Mouse (Mus musculus) heart, postnatal 10 days (tissue): ENCODE results near the gene Lbhd1. TPM values are rescaled to one million over a fixed set of nuclear protein-coding genes. Genes with fewer than 3 reads are reported as not detected.
"Not testable (repeated sequence)": the region's sequence is repeated elsewhere in the genome, so short reads cannot be mapped to it uniquely, and the experiment has no call there.

ENCODE experiments used
- DNase-seq, 2 experiments: peaks; one replicate each; pipeline ENCODE4 v3.0.0; 2021
- intact Hi-C: fragments of 180-260 bp; cut with DNase I; formaldehyde crosslinking; loops from one replicate; pipeline ENCODE4 v1.15.1; 2025
- total RNA-seq, 2 experiments: library from RNA; stranded (reverse); gene quantifications; 2 replicates each; pipeline ENCODE4 v1.2.3; 2021

Gene Lbhd1
- total RNA-seq, 2 experiments from 2014 or later = 2.0 to 9.8 TPM

DNA sequence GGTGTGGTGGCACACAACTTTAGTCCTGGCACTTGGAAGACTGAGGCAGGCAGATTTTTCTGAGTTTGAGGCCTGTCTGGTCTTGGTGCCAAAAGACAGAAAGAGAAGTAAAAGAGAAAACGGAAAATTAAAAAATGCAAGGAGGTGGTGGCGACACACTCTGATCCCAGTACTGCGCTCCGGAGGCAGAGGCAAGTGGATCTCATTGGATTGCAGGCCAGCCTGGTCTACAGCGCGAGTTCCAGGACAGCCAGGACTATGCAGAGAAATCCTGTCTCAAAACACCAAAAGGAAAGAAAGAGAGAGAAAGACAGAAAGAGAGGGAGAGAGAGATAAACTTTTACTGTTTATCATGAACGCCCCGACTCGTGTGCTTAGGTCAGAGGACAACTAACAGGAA is 12.7 kb upstream of the Lbhd1 start:
- intact Hi-C loops = no loop called here
- DNase-seq = no peak

DNA sequence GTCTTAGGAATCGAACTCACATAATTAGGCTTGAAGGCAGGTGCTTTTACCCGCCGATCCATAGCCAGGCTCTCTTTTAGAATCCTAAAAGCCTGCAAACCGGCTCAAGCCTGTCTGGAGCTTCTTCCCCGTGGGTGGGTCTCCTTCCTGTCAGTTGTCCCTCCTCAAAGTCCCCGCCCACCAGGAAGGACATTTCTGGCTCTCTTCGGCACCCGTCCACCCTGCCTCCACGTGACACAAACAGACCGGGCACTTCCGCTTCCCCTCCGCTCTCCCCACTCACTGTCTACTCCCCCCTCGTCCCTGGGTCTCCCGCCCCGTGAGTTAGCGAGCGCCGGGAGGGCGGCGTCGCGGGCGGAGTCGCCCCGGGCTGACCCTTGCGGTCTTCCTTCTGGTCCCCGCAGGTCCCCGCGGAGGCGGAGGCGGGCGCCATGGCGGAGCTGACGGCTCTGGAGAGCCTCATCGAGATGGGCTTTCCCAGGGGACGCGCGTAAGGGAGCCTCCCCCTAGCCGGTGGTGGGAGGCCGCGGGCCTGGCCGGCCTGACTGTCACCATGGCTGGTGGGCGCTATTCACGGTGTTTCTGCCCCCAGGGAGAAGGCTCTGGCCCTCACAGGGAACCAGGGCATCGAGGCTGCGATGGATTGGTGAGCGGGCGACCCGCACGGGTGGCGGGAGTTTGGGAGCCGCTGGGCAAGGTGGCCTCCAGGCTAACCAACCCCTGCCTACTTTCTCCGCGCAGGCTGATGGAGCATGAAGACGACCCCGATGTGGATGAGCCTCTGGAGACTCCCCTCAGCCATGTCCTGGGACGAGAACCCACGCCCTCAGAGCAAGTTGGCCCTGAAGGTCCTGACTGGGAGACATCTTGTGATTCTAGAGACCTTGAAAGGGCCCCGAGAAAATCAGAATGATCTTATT is 12.0 kb upstream of the Lbhd1 start, which contains the start of gene Ubxn1:
TSS of gene Ubxn1 (plus strand) at position 230 of the 920 bp plus-strand sequence.
- intact Hi-C loops = no loop called here
- peak; percentile 99 for DNase-seq

DNA sequence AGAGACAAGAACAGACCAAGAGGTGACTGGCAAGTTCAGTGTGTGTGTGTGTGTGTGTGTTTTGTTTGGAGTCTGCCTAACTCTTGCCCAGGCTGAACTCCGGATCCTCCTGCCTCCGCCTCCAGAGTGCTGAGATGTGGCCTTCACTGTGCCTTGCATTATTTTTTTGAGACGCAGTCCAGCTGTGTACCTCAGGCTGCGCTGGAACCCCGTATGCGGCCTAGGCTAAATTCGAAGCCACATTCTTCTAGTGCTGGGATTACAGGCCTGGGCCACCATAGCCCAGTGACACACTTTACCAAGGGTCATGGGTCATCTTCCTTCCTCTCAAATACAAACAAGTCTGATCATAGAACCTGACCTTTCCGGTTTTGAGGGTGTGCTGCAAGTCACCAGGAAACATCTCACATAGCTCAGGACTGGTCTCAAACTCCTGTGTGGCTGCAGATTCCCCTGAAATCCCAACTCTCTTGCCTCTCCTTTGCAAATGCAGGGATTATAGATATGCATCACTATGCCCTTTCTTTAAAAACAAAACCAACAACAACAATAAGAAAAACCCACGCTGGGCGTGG is 11.2 kb upstream of the Lbhd1 start:
- intact Hi-C loops = no loop called here
- DNase-seq = no peak

DNA sequence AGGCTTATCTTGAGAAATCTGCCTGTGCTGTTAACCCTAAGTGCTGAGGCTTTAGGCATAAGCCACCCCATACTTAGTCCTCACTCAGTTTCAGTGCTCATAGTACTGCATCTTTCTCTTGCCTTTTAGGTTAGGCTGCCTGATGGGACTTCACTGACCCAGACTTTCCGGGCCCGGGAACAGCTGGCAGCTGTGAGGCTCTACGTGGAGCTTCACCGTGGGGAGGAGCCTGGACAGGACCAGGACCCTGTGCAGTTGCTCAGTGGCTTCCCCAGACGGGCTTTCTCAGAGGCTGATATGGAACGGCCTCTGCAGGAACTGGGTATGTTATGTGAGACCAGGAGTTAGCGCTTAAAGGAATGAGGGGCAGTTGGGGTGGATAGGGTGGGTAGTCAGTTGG is 8.5 kb upstream of the Lbhd1 start:
- intact Hi-C loops = no loop called here

DNA sequence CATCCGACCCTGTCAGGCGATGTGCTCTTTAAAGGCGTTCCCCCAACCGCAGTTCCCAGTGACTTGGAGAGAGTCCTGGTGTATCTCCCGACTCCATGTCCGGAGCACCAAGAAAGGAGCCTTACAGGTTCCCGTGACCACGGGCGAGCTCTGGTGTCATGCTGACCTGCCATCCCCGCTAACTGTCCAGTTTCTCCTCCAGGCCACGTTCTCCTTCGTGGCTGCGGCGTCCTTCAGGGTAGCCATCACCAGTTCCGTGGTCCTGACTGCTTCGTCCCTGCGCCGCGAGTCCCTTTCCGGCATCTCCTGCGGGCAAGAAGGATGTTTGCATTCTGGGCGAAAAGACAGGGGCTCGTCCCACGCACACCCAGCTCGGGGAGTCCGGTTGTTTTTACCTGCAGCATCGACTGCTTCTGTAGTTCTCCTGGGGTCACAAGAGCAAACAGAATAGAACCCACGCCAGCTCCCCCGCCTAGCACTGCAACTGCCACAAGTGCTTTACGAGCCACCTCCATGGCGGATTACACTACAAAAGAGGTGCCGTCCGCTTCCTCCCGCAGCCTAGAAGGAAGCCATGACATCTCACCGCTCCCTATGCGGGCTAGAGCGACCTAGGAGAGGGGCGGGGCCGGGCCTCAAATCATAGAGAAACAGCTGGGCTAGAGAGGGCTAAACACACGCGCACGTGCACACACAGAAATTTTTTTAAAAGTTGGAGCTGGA is 3.1 kb upstream of the Lbhd1 start, which contains the start of gene Uqcc3:
TSS of gene Uqcc3 (minus strand) at position 613 of the 723 bp plus-strand sequence.
- intact Hi-C loops = no loop called here

More for the DNA sequence above, 8.5 kb upstream of the Lbhd1 start:
- DNase-seq = no peak

DNA sequence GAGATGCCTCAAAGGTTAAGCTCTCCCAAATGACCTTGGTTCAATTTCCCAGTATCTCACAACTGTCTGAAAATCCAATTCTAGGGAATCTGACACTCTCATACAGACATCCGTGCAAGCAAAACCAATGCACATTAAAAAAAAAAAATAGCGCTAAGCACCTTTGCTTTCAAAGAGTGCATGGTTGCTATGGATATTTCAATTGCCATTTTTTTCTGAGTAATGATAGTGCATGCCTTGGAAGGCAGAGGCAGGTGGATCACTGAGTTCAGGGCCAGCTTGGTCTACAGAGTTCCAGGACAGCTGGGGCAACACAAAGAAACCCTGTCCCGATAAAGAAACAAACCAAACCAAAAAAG is 2.5 kb upstream of the Lbhd1 start:
- intact Hi-C loops = no loop called here
- DNase-seq = no peak

More for the DNA sequence above, 3.1 kb upstream of the Lbhd1 start, which contains the start of gene Uqcc3:
- peak; percentile 92 to 94 for DNase-seq

DNA sequence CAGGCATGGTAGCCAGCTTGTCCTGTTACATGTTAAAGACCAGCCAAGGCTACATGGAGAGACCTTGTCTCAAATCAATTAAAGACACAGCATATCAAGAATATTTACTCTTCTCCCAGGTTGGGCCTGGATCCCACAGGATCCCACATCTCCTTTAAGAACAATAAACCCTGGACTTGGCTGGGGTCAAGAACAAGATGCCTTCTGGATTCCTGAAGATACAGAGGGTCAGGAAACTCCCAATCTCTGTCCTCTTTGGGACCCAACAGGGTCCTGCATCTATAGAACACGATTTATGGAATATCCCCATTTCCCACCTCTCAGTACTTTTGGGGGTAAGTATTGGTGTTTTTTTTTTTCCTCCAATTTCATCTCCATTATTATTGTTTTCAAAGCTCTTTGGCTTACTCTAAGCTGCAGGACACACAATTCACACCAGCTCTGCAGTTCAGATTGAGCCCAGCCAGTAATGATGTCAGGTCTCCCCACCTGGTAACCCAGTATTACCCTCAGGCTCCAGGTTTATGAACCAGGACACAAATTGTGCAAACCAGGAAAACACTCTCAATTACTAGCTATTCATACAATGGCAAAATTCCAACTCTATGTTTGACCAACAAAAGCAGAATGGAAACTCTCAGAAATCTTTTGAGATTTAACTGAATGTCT is 3.5 kb downstream of the Lbhd1 start:
- intact Hi-C loops = no loop called here
- DNase-seq = no peak

DNA sequence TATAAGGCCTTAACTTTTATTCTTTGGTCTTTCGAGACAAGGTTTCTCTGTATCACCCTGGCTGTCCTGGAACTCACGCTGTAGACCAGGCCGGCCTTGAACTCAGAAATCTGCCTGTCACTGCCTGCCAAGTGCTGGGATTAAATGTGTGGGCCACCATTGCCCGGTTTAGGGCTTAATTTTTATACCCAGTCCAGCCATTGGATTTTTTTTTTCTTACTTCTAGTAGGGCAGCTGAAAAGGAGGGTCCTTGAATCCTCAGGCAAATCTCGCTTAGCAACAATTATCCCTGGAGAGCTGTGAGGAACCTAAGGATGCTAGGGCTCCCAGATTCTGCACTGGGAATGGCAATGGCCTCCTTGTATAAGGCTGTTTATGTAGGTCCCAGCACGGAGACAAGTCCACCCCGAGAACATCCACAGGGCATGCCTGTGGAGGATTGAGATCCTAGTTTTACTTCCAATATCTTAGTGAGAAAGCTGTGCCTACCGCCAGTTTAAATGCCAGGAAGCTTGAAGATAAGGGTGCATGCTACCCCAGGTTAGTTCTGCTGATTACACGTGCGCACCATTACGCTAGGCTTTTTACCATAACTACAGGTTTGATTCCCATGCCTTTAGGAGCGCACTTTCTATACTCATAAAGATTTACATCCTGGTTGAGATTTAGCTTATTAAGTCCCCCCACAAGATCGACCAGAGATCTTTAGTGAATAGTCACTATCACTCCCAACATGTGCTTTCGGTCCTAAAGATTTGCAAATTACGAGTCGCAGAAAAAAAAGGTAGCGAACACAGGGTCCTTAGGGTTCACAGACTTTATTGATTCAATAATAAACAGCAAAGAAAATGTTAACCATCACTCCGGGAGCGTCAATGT is 4.3 kb downstream of the Lbhd1 start:
- intact Hi-C loops = no loop called here
- no peak for DNase-seq

DNA sequence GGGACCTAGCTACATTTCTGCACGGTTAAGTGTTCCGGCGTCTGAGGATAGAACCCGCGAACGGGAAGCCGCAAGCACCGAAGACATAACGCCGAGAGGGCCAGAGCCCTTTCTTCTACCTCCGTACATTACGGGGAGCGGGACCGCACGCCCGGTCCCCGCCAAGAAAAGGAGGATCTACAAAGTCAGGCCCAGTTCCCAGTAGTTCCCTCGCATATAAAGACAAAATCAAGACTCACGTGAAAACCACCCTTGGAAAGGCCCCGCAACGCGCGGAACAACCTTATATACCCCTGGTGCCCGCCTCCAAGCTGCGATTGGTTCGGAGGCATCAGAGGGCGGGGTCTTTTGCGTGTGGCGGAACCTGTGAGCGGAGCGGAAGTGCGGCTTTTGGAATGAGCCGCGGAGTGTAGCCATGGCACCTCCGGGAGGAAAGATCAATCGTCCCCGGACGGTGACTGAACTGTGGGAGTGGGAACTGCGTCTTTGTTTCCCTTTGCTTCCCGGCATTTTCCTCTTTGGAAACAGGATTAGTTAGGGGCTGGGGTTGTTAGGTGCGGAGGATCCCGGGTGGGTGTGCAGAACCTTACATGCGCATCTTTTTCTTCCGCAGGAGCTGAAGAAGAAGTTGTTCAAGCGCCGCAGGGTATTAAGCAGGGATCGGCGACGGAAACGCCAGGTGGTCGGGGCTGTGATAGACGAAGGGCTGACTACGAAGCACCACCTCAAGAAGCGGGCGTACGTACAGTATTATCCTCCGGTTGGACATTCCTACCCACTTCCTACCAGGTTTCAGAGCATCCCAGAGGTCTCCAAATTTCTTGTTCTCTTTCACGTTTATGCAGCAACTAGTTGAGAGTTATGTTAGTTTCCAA is 5.2 kb downstream of the Lbhd1 start, which contains the start of the genes 1810009A15Rik and Gm49416:
TSS of gene 1810009A15Rik (plus strand) at position 343 of the 875 bp plus-strand sequence.
TSS of gene Gm49416 (plus strand) at position 416 of the 875 bp plus-strand sequence.
- DNase-seq = peak; percentile 96 to 97
- intact Hi-C loops = no loop called here

DNA sequence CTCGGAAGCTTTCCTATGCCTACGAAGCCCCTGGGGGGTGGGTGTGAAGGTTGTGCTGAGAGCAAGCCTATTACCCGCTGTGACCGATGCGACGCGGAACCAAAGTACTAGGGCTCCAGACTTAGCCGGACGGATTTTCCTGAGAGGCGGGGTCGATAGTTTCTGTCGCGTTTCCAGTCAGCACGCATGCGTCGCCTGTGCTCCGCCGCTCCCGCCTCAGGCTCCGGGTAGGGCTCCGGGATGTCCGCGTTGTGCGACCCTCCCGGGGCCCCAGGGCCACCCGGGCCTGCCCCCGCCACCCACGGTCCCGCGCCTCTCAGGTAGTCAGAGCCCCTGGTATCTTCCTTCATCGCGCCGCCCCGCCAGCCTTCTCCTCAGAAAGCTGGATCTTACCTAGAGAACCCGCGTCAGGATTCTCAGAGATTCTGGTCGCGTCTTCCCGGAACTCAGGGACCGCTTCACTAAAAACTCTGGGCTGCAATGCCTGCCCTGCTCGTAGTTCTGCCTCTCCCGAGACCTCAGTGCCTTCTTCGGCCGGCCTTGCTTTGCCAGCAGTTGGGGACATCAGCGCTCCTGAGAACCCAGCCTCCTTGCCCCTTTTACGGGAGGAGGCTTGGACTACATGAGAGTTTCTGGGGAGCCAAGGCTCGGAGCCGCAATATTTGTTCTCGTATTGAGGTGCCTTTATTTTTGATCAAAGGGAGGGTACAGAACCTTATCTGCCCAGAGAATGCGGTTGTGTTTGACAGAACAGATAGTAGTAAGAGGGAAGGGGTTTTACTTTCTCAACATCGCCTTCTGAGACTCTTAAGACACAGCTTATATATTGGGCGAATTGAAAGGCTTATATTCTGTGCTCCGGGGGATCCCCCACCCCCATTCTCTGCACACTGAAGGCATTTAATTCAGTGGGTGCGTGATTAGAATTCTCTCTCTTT is 9.6 kb downstream of the Lbhd1 start, which contains the start of gene Ints5:
TSS of gene Ints5 (plus strand) at position 177 of the 938 bp plus-strand sequence.
- intact Hi-C loops = no loop called here
- peak; percentile 91 to 92 for DNase-seq

DNA sequence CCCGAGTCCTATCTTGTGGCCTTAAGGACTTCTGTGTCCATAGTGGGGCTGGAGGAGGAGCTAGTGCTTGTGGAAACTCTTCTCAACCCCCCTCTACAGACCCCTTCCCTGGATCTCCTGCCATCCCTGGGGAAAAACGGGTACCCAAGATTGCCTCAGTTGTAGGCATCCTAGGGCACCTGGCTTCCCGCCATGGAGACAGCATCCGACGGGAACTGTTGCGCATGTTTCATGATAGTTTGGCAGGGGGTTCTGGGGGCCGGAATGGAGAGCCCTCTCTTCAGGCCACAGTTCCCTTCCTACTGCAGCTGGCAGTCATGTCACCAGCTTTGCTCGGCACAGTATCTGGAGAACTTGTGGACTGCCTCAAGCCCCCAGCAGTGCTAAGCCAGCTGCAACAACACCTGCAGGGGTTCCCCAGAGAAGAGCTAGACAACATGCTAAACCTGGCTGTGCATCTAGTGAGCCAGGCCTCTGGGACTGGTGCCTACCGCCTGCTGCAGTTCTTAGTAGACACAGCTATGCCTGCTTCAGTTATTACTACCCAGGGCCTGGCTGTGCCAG is 11.9 kb downstream of the Lbhd1 start:
- intact Hi-C loops = no loop called here
- DNase-seq = no peak

DNA sequence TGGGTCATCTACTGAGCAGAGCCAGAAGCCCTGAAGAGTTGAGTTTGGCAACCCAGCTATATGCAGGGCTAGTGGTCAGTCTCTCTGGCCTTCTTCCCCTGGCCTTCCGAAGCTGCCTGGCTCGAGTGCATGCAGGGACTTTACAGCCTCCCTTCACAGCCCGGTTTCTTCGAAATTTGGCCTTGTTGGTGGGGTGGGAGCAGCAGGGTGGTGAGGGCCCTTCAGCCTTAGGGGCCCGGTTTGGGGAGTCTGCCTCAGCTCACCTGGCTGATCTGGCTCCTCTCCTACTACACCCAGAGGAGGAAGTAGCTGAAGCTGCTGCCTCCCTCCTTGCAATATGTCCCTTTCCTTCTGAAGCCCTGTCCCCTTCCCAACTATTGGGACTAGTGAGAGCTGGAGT is 12.7 kb downstream of the Lbhd1 start:
- intact Hi-C loops, DNase-seq: not testable (repeated sequence)

DNA sequence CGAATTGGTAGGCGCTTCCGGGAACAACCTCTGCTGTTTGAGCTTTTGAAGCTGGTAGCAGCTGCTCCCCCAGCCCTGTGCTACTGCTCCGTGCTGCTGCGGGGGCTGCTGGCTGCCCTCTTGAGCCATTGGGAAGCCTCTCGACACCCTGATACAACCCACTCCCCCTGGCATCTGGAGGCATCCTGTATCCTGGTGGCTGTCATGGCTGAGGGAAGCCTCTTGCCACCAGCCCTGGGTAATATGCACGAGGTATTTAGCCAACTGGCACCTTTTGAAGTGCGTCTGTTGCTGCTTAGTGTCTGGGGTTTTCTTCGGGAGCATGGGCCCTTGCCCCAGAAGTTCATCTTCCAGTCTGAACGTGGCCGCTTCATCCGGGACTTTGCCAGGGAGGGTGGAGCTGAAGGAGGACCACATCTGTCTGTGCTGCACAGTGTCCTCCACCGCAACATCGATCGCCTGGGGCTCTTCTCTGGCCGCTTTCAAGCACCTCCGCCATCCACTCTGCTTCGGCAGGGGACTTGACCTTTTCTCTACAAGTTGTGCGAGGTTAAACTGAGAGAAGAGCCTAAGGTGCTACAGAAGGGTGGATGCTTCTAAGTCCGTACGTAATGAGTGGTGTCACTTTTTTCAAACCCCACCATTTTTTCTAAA is 13.8 kb downstream of the Lbhd1 start:
- intact Hi-C loops = not testable (repeated sequence)
- peak; percentile 60 to 72 for DNase-seq

DNA sequence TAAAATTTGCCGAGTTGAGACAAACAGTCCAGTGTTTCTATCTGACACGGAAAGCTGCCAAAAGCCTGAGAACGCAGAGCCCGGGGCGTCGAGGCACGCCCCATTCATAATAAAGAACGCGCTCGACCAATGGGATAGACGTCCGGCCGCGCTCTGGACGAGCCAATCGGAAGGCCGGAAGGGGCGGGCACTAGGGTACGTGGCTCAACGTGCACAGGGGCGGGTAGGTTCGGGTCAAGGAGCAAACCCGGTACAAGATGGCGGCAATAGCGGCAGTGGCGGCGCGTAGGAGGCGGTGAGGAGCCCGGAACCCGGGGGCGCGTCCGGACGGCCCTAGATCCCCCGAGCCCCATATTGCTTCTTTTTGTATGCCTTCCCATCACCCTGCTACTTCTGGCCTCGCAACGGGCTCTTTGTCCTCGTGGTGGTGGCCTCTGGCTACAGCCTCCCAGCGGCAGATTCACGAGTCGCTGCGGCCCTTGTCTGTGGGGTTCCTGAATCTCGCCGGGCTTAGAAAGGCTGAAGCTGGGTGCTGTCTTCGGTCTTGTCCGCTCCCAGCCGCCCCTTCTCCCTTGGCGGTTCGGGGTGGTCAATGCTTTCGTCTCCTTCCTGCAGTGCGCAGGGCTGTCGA is 14.4 kb downstream of the Lbhd1 start, which contains the start of gene Ganab:
TSS of gene Ganab (plus strand) at position 207 of the 631 bp plus-strand sequence.
- intact Hi-C loops = no loop called here
- DNase-seq = peak; percentile 96 to 98

DNA sequence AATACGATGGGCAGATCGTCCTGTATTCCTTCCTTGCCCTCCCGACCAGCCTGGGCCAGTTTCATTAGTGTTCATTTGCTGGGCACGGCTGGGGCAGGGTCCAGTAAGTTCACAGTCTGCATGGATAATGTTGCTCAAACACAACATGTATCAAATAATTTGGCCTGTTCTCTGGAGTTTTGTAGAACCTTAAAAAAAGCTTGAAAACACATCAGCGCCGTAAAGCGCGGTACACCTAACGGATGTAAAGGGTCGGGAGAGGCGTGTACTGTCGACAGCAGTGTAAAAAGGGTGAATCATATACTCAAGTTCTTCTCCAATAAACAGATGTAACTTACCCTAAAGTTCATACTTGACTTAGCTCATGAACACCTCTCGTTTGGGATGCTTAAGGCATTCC is 15.0 kb downstream of the Lbhd1 start:
- DNase-seq = no peak
- intact Hi-C loops = no loop called here

DNA sequence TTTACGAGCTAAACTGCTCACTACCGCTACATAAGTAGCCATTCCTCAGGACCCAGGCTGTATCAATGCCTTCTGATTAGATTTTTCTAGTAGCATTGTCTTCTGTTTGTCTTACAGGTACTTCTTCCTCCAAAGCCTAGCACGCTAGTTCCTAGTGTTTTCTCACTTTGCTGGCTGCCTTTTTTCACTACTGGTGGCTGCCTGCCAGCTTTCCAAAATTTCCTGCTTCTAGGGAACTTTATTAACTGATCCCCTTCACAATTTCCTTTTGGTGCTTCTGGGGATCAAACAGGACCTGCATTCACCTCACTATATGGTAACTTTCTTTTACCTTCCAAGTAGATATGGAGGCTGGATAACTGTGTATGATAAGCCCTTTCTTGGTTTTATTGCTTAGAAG is 15.5 kb downstream of the Lbhd1 start:
- no peak for DNase-seq
- intact Hi-C loops = no loop called here
